Mouse (Mus musculus) heart, postnatal 0 days (tissue): ENCODE measurements around the gene Oprd1. TPM values are rescaled to one million over a fixed set of nuclear protein-coding genes. Genes with fewer than 3 reads are reported as not detected.

ENCODE experiments used
- ATAC-seq: fragments of 200-750 bp; cut with Nextera tagmentation; 2 replicates; pipeline ENCODE4 v1.8.0; 2017; ENCODE audit warnings: low read depth, moderate number of reproducible peaks, moderate library complexity; ENCODE audit not compliant: insufficient read depth
- DNase-seq: peaks from one replicate; pipeline ENCODE4 v3.0.0-alpha.2; 2016; ENCODE audit warnings: low spot score
- H3K27ac ChIP-seq: fragments of 300-500 bp; sonication (generic); 2 replicates; pipeline ENCODE4 v1.5.1; 2014; ENCODE audit warnings: low read depth, mild to moderate bottlenecking
- H3K27me3 ChIP-seq: fragments of 300-500 bp; sonication (generic); 2 replicates; pipeline ENCODE4 v1.6.1; 2014; ENCODE audit warnings: low read length, mixed read lengths; ENCODE audit not compliant: control insufficient read depth, insufficient read depth
- H3K36me3 ChIP-seq: fragments of 300-500 bp; sonication (generic); replicated peaks from 2 replicates; pipeline ENCODE4 v1.6.1; 2014; ENCODE audit warnings: low read length, mixed read lengths; ENCODE audit not compliant: control insufficient read depth, insufficient read depth
- H3K4me1 ChIP-seq: fragments of 300-500 bp; sonication (generic); 2 replicates; pipeline ENCODE4 v1.6.1; 2014; ENCODE audit warnings: antibody characterized with exemption; ENCODE audit not compliant: control insufficient read depth, insufficient read depth
- H3K4me2 ChIP-seq: fragments of 300-500 bp; sonication (generic); 2 replicates; pipeline ENCODE4 v1.6.1; 2014; ENCODE audit warnings: low read depth, mild to moderate bottlenecking, low read length, moderate library complexity
- H3K4me3 ChIP-seq: fragments of 300-500 bp; sonication (generic); 2 replicates; pipeline ENCODE4 v1.5.1; 2014; ENCODE audit warnings: low read depth, low read length
- H3K9ac ChIP-seq: fragments of 300-500 bp; sonication (generic); replicated peaks from 2 replicates; pipeline ENCODE4 v1.6.1; 2014; ENCODE audit warnings: low read depth, low read length, mixed read lengths
- H3K9me3 ChIP-seq: fragments of 300-500 bp; sonication (generic); replicated peaks from 2 replicates; pipeline ENCODE4 v1.6.1; 2016; ENCODE audit warnings: low read length; ENCODE audit not compliant: control insufficient read depth
- CTCF ChIP-seq: IDR thresholded peaks from 2 replicates; pipeline ENCODE4 v1.5.1; 2016; ENCODE audit warnings: antibody characterized with exemption, control low read depth, low read depth
- EP300 ChIP-seq: IDR thresholded peaks from 2 replicates; pipeline ENCODE4 v1.6.1; 2016; ENCODE audit warnings: antibody characterized with exemption, low read depth
- WGBS: fragments of 180-500 bp; shearing (Covaris S2); extraction: QIAGEN DNeasy Blood & Tissue Kit; methylation state at CpG from one replicate; pipeline ENCODE4 v1.1.7; 2014; 5-methylcytosine and 5-hydroxymethylcytosine counted together
- polyA plus RNA-seq: library from polyadenylated mRNA; unstranded; fragments of >200 nt; fragmentation: Nextera tagmentation; extraction: Ambion mirVana; gene quantifications from 2 replicates; pipeline ENCODE4 v1.2.1, GENCODE M21; 2015
- total RNA-seq: library from RNA; depleted of rRNA; stranded (reverse); fragments of >200 nt; gene quantifications from 2 replicates; pipeline ENCODE4 v1.2.3, GENCODE M21; 2014; ENCODE audit warnings: low replicate concordance

The Oprd1 gene
- total and polyA plus RNA-seq, 2 experiments from 2014 or later = 0.70 to 1.1 TPM

DNA sequence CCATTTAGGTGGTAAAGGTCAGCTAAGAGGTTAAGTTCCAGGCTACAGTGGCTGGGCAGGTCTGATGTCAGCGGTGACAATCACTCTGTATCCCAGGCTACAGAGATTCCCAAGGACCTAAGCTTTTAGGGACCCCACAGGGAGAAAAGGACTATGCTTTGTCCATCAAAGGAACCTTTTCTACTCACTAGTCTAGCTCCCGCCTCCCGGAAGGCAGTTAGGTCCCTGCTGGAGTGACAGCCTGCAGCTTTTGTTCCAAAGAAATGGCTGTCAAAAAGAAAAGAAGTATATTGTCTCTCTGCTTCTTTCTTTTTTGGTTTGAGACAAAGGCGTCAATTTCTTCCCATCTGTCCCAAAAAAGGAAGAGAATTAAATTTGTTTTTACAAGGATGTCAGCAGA is 33.1 kb downstream of the Oprd1 start:
- no peak for DNase-seq
- Histone ChIP-seq H3K4me1 (no peaks in the 10 kb centered on the region), H3K36me3 (no peaks in the 10 kb centered on the region), H3K9ac (no peak overlapping the region), H3K4me2 (no peak overlapping the region), H3K27me3 (peaks cover 7% of the 10 kb centered on the region; the same call in 1 of the 2 replicates), H3K9me3 (no peaks in the 10 kb centered on the region), H3K27ac (no peak overlapping the region), H3K4me3 (no peak overlapping the region)
- 83% methylated on average over 4 of the region's 4 CpGs for WGBS
- TF ChIP-seq CTCF (no peak), EP300 (no peak)
- no peak for ATAC-seq

DNA sequence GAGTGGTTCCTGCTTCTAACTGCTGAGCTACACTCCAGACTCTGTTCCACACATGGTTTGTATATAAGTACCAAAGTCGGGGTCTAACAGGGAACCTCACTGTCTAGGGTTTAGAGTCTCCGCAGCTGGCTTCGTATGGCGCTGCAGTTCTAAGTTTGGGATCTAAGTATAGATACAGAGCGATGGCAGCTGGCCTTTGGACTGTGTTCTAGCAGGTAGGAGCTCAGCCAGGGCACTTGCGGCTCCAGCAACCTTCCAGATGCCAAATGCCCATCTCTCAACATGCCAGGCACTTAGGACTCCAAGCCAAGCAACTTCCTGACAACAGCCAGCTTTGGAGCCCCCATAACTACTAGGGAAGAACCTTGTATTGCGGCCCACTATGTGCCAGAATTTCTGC is 36.1 kb downstream of the Oprd1 start:
- H3K4me3 ChIP-seq = no peak overlapping the region
- H3K4me1 ChIP-seq = no peaks in the 10 kb centered on the region
- H3K36me3 ChIP-seq = no peaks in the 10 kb centered on the region
- H3K27ac ChIP-seq = no peak overlapping the region
- 80% methylated on average over 7 of the region's 7 CpGs for WGBS
- DNase-seq (no peak), ATAC-seq (no peak)
- H3K27me3 ChIP-seq = no peaks in the 10 kb centered on the region; the same call in 1 of the 2 replicates
- TF ChIP-seq CTCF (no peak), EP300 (no peak)
- no peak overlapping the region for H3K9ac ChIP-seq
- H3K9me3 ChIP-seq = no peaks in the 10 kb centered on the region
- H3K4me2 ChIP-seq = no peak overlapping the region

DNA sequence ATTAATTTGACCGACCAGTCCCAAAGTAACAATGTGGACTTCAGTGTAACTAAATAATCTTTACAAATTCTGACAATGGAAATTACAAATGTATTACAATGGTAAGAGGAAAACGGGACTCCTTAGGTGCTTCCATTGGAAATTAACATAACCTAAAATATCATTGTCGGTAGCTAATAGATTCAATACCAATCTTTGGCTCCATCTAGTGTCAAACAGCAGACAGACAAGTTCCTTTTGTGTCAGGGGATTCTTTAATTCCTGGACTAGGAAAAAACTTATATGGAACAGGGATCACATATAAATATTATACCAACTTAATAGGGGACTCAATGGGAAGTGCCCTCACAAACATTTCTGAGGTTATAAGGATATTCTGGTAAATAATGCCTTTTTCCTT is 43.1 kb downstream of the Oprd1 start:
- DNase-seq = no peak
- Histone ChIP-seq H3K4me1 (0 out of 2 replicates have a peak, but pooled peaks cover 5% of the 10 kb centered on the region), H3K36me3 (no peaks in the 10 kb centered on the region), H3K27me3 (no peaks in the 10 kb centered on the region), H3K9ac (no peak overlapping the region), H3K4me3 (no peak overlapping the region), H3K4me2 (no peak overlapping the region), H3K27ac (no peak overlapping the region), H3K9me3 (no peaks in the 10 kb centered on the region)
- peak; percentile 38 for TF ChIP-seq CTCF
- TF ChIP-seq EP300 = no peak
- WGBS = 39% methylated on average over 3 of the region's 3 CpGs
- ATAC-seq = no peak

- TF ChIP-seq CTCF (no peak), EP300 (no peak)
- WGBS = 69% methylated on average over 5 of the region's 5 CpGs
- no peaks in the 10 kb centered on the region for H3K36me3 ChIP-seq
These were observed 44.7 kb downstream of the Oprd1 start for GRCm38 (mm10) chr4:132099548-132099947.

GRCm38 (mm10) chr4:132095043-132095442 is 49.2 kb downstream of the Oprd1 start:
- WGBS = 55% methylated on average over 7 of the region's 7 CpGs
- H3K9ac ChIP-seq = no peak overlapping the region
- no peak for ATAC-seq

More at GRCm38 (mm10) chr4:132099548-132099947, 44.7 kb downstream of the Oprd1 start:
- Histone ChIP-seq H3K27ac (no peak overlapping the region), H3K27me3 (no peaks in the 10 kb centered on the region), H3K4me1 (0 out of 2 replicates have a peak, but pooled peaks cover 5% of the 10 kb centered on the region), H3K4me2 (no peak overlapping the region), H3K9ac (no peak overlapping the region), H3K9me3 (no peaks in the 10 kb centered on the region), H3K4me3 (no peak overlapping the region)
- DNase-seq (no peak), ATAC-seq (no peak)

DNA sequence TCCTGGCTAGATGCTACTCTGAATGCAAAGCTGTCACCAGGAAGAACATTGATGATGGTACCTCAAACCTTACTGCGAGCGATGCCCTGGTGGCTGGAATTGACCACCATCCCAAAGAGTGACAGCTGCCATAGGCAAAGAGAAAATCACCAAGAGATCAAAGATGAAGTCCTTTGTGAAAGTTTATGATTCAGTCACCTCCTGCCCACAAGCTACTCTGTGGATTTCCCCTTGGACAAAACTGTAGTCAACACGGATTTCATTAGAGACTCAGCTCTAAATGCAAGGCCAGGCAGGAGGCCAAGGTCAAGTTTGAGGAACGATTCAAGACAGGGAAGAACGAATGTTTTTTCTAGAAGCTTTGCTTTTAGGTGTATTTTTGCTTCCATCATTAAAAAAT is 50.4 kb downstream of the Oprd1 start:
- no peak overlapping the region for H3K4me3 ChIP-seq
- TF ChIP-seq EP300 (no peak), CTCF (no peak)
- no peaks in the 10 kb centered on the region for H3K36me3 ChIP-seq
- no peak for ATAC-seq
- H3K9me3 ChIP-seq = no peaks in the 10 kb centered on the region
- no peaks in the 10 kb centered on the region for H3K4me1 ChIP-seq
- H3K27ac ChIP-seq = no peak overlapping the region
- H3K27me3 ChIP-seq = no peaks in the 10 kb centered on the region
- no peak for DNase-seq
- no peak overlapping the region for H3K9ac ChIP-seq
- 82% methylated on average over 5 of the region's 5 CpGs for WGBS
- H3K4me2 ChIP-seq = no peak overlapping the region

More at GRCm38 (mm10) chr4:132095043-132095442, 49.2 kb downstream of the Oprd1 start:
- 0 out of 2 replicates have a peak, but pooled peaks cover 5% of the 10 kb centered on the region for H3K4me1 ChIP-seq
- H3K27me3 ChIP-seq = no peaks in the 10 kb centered on the region
- no peak overlapping the region for H3K27ac ChIP-seq
- H3K36me3 ChIP-seq = no peaks in the 10 kb centered on the region
- no peak overlapping the region for H3K4me3 ChIP-seq
- no peak for DNase-seq
- no peaks in the 10 kb centered on the region for H3K9me3 ChIP-seq
- H3K4me2 ChIP-seq = no peak overlapping the region
- TF ChIP-seq EP300 (no peak), CTCF (no peak)
